Mouse (Mus musculus) CH12.LX (cell line): Measurements from ENCODE around the gene Eif4g2. TPM values are rescaled to one million over a fixed set of nuclear protein-coding genes. Genes with fewer than 3 reads are reported as not detected.

Experiments
- DNase-seq: peaks from one replicate; pipeline ENCODE4 v3.0.0-alpha.2; 2013; ENCODE audit errors: extremely low read depth
- H3K27ac ChIP-seq: 2 replicates; pipeline ENCODE4 v1.5.1; 2012; ENCODE audit warnings: low read depth, mild to moderate bottlenecking, control low read depth, moderate library complexity; ENCODE audit not compliant: insufficient read depth
- H3K27me3 ChIP-seq: replicated peaks from 2 replicates; pipeline ENCODE3; 2012; ENCODE audit warnings: inconsistent platforms
- H3K36me3 ChIP-seq, 2 experiments: replicated peaks in 1 of 2; 2 replicates each; pipeline versions ENCODE3 to v1.6.1; 2012; ENCODE audit warnings: inconsistent platforms in 1 of 2, low read length in 1 of 2, mild to moderate bottlenecking in 1 of 2, mixed read lengths in 1 of 2, moderate library complexity in 1 of 2; ENCODE audit not compliant: control insufficient read depth in 1 of 2, insufficient read depth in 1 of 2
- H3K4me1 ChIP-seq, 2 experiments: 2 replicates each; pipeline ENCODE4 v1.6.1; 2012; ENCODE audit warnings: inconsistent platforms in 1 of 2, moderate library complexity in 1 of 2; ENCODE audit not compliant: insufficient read depth in 2 of 2, control insufficient read depth in 1 of 2
- H3K4me2 ChIP-seq: 2 replicates; pipeline ENCODE4 v1.6.1; 2012; ENCODE audit warnings: low read depth, mild to moderate bottlenecking, control low read depth; ENCODE audit not compliant: poor library complexity, insufficient read depth, severe bottlenecking
- H3K4me3 ChIP-seq, 3 experiments: fragments of 150-350 bp in 1 of 3; sonication (generic) in 1 of 3; replicated peaks in 1 of 3; 2 replicates each; pipeline versions ENCODE3 to v1.5.1; 2011 to 2012; ENCODE audit warnings: low read depth in 2 of 3, low read length in 2 of 3, mild to moderate bottlenecking in 2 of 3, moderate library complexity in 2 of 3, control low read depth in 1 of 3, improper control_type of control experiment in 1 of 3, inconsistent platforms in 1 of 3, mixed read lengths in 1 of 3; ENCODE audit not compliant: poor library complexity in 1 of 3
- H3K79me2 ChIP-seq: replicated peaks from 2 replicates; pipeline ENCODE4 v1.6.1; 2012; ENCODE audit warnings: mild to moderate bottlenecking, moderate library complexity; ENCODE audit not compliant: control insufficient read depth, poor library complexity, insufficient read depth, severe bottlenecking; ENCODE audit errors: extremely low read depth
- H3K9ac ChIP-seq: 2 replicates; pipeline ENCODE4 v1.6.1; 2012; ENCODE audit warnings: low read depth, mild to moderate bottlenecking, control low read depth, moderate library complexity; ENCODE audit not compliant: insufficient read depth
- H3K9me3 ChIP-seq: replicated peaks from 2 replicates; pipeline ENCODE3; 2012; ENCODE audit warnings: low read length, inconsistent platforms, mixed read lengths
- BHLHE40 ChIP-seq: IDR thresholded peaks from 2 replicates; pipeline ENCODE4 v1.6.1; 2011; ENCODE audit warnings: mild to moderate bottlenecking, low read depth, low read length, improper control_type of control experiment
- CHD1 ChIP-seq: IDR thresholded peaks from 2 replicates; pipeline ENCODE4 v1.6.1; 2012; ENCODE audit warnings: low read depth, low read length, improper control_type of control experiment, inconsistent platforms
- ETS1 ChIP-seq: conservative IDR thresholded peaks from 2 replicates; pipeline ENCODE4 v1.6.1; 2012; ENCODE audit warnings: low read depth, mild to moderate bottlenecking, inconsistent platforms, low read length, improper control_type of control experiment, moderate library complexity
- HCFC1 ChIP-seq: IDR thresholded peaks from 2 replicates; pipeline ENCODE4 v1.6.1; 2012; ENCODE audit warnings: low read depth, mild to moderate bottlenecking, inconsistent platforms, low read length, improper control_type of control experiment
- JUND ChIP-seq: conservative IDR thresholded peaks from 2 replicates; pipeline ENCODE4 v1.6.1; 2011; ENCODE audit warnings: low read depth, low read length, improper control_type of control experiment
- MAX ChIP-seq: IDR thresholded peaks from 2 replicates; pipeline ENCODE4 v1.6.1; 2011; ENCODE audit warnings: low read length, improper control_type of control experiment
- PAX5 ChIP-seq: IDR thresholded peaks from 2 replicates; pipeline ENCODE4 v1.6.1; 2012; ENCODE audit warnings: low read length, inconsistent platforms, mixed read lengths
- POLR2A ChIP-seq: IDR thresholded peaks from 2 replicates; pipeline ENCODE4 v1.6.1; 2011; ENCODE audit warnings: low read depth, mild to moderate bottlenecking, improper control_type of control experiment, low read length
- RAD21 ChIP-seq: IDR thresholded peaks from 2 replicates; pipeline ENCODE4 v1.6.1; 2011; ENCODE audit warnings: low read depth, mild to moderate bottlenecking, low read length, improper control_type of control experiment, moderate library complexity
- SIN3A ChIP-seq: IDR thresholded peaks from 2 replicates; pipeline ENCODE4 v1.6.1; 2012; ENCODE audit warnings: low read length, improper control_type of control experiment, inconsistent platforms
- TCF12 ChIP-seq: IDR thresholded peaks from 2 replicates; pipeline ENCODE4 v1.6.1; 2014; ENCODE audit warnings: low read depth, mild to moderate bottlenecking, inconsistent platforms, low read length, improper control_type of control experiment
- UBTF ChIP-seq: IDR thresholded peaks from 2 replicates; pipeline ENCODE4 v1.6.1; 2012; ENCODE audit warnings: low read depth, mild to moderate bottlenecking, inconsistent platforms, low read length, improper control_type of control experiment, moderate library complexity
- ZMIZ1 ChIP-seq: IDR thresholded peaks from 2 replicates; pipeline ENCODE4 v1.6.1; 2012; ENCODE audit warnings: low read depth, mild to moderate bottlenecking, inconsistent platforms, low read length, improper control_type of control experiment
- dilution Hi-C: fragments of 300-500 bp; cut with MboI; formaldehyde crosslinking; loops from 2 replicates; pipeline ENCODE4 v1.14.3; 2020; ENCODE audit warnings: low sequenced_read_pairs; ENCODE audit not compliant: extremely low pct_unique_long_range_greater_than_20kb, extremely low pct_ligation_motif_present
- in situ Hi-C: fragments of 300-500 bp; cut with MboI; formaldehyde crosslinking; loops from 3 replicates; pipeline ENCODE4 v1.14.3; 2019; ENCODE audit warnings: low sequenced_read_pairs, low pct_ligation_motif_present, low pct_unique_long_range_greater_than_20kb, mixed read lengths
- polyA plus RNA-seq: library from polyadenylated mRNA; unstranded; fragments of >175 nt; gene quantifications from 2 replicates; pipeline ENCODE4 v1.2.1, GENCODE M21; 2012; ENCODE audit warnings: low read depth; ENCODE audit not compliant: insufficient read length
- total RNA-seq, 2 experiments: library from RNA; depleted of rRNA; stranded (reverse); fragments of 300-350 nt in 1 of 2; fragments of >200 nt in 1 of 2; gene quantifications; 2 replicates each; pipeline ENCODE4 v1.2.3; 2012 to 2014

Gene Eif4g2
- total and polyA plus RNA-seq, 3 experiments = 217 to 821 (median 744) TPM

DNA sequence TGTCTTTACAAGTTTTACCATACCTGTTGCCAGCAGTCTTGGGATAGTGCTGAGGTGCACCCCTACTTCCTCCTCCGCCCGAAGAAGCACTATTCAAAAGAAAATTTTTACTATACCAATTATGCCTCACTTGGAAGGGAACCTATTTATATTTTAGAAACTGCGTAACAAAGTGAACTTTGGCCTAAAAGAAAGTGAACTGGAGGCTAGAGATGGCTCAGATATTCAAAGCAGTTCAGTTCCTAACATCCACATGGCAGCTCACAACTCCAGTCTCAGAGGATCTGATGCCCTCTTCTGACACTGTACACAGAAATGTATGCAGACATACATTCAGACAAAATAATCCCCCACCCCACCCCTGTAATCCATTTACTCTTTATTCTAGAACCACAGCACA lies 2.0 kb downstream of the Eif4g2 start:
- Histone ChIP-seq H3K36me3 (peaks cover 46 to 54% of the 10 kb centered on the region in 2 experiments), H3K27me3 (no peaks in the 10 kb centered on the region), H3K9me3 (no peaks in the 10 kb centered on the region), H3K4me2 (peak overlapping the region; percentile 98), H3K27ac (peak overlapping the region; percentile 12; the same call in 1 of the 2 replicates), H3K4me3 (peak overlapping the region; percentile 92 to 98 (median 95)), H3K9ac (peak overlapping the region; percentile 89), H3K79me2 (peaks cover 41% of the 10 kb centered on the region), H3K4me1 (peaks cover 0 to 24% of the 10 kb centered on the region in 2 experiments; a peak in 2 of 4 replicates)
- dilution Hi-C loops = no loop called here
- no peak for TF ChIP-seq ETS1
- TF ChIP-seq HCFC1 = no peak
- TF ChIP-seq PAX5 = no peak
- no peak for TF ChIP-seq CHD1
- no peak for TF ChIP-seq JUND
- TF ChIP-seq ZMIZ1 = no peak
- in situ Hi-C loops = no loop called here
- DNase-seq = no peak

DNA sequence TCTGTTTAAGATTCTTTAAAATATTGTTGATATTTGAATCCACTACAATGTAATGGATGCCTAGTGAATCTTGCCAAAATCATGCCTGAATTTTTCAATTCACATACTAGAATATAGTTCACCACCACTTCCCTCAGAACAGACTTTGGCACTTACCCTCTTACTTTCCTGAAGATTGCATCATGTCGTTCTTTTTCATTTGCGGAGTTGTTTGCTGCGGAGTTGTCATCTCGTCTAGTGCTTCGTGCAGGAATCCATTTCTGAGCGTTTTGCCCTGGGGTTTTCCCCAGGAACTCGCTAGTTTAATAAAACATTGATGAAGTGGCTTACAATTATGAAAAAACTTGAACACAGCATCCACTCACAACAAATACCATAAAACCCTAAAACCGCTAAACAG lies 2.8 kb downstream of the Eif4g2 start:
- Histone ChIP-seq H3K27me3 (no peaks in the 10 kb centered on the region), H3K27ac (no peak overlapping the region), H3K36me3 (peaks cover 51 to 63% of the 10 kb centered on the region in 2 experiments), H3K9me3 (no peaks in the 10 kb centered on the region), H3K79me2 (peaks cover 41% of the 10 kb centered on the region), H3K9ac (peak overlapping the region; percentile 89), H3K4me1 (peaks cover 0 to 24% of the 10 kb centered on the region in 2 experiments; a peak in 2 of 4 replicates), H3K4me3 (peak overlapping the region in 1 of 3 experiments; percentile 98), H3K4me2 (peak overlapping the region; percentile 98)
- no peak for TF ChIP-seq SIN3A
- no peak for TF ChIP-seq HCFC1
- no peak for TF ChIP-seq TCF12
- 0 out of 2 replicates have a peak, but pooled peaks have one; percentile 9 for TF ChIP-seq POLR2A
- TF ChIP-seq MAX = no peak
- no peak for TF ChIP-seq BHLHE40
- in situ Hi-C loops = no loop called here
- dilution Hi-C loops = no loop called here
- DNase-seq = no peak

DNA sequence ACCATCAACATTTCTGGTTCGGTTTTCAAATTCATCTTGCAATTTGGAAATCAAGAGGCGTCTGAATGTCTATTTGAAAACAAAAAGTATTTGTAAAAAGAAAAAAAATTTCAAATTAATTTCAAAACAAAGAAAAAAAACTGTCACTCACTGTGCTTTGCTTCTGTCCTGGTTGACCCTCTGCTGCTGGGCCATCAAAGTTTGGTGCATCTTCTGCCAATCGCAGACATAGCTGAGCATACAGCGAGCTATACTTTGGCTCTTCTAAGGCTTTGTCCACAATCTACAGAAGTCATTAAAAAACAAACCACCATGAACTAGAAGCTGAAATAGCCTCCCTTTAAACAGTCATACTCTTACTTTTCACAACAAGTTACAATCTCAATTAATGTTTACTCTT lies 4.6 kb downstream of the Eif4g2 start:
- no peak overlapping the region for H3K4me2 ChIP-seq
- dilution Hi-C loops (no loop called here), in situ Hi-C loops (no loop called here)
- no peaks in the 10 kb centered on the region for H3K9me3 ChIP-seq
- H3K36me3 ChIP-seq = peaks cover 67 to 80% of the 10 kb centered on the region in 2 experiments
- H3K9ac ChIP-seq = no peak overlapping the region
- TF ChIP-seq UBTF (no peak), RAD21 (no peak)
- DNase-seq = no peak
- no peak overlapping the region for H3K27ac ChIP-seq
- peaks cover 44% of the 10 kb centered on the region for H3K79me2 ChIP-seq
- H3K4me3 ChIP-seq = no peak overlapping the region
- H3K27me3 ChIP-seq = no peaks in the 10 kb centered on the region
- peaks cover 0 to 24% of the 10 kb centered on the region in 2 experiments; a peak in 2 of 4 replicates for H3K4me1 ChIP-seq
